Mouse (Mus musculus) MEL-GATA-1-ER (cell line): ENCODE results near the gene Paqr9.
"Not testable (repeated sequence)": the region's sequence is repeated elsewhere in the genome, so short reads cannot be mapped to it uniquely, and the experiment has no call there.

Source experiments
- DNase-seq: peaks from one replicate; pipeline ENCODE4 v3.0.0-alpha.2; 2012; ENCODE audit warnings: low read depth; ENCODE audit errors: extremely low read depth

Paqr9 gene

DNA sequence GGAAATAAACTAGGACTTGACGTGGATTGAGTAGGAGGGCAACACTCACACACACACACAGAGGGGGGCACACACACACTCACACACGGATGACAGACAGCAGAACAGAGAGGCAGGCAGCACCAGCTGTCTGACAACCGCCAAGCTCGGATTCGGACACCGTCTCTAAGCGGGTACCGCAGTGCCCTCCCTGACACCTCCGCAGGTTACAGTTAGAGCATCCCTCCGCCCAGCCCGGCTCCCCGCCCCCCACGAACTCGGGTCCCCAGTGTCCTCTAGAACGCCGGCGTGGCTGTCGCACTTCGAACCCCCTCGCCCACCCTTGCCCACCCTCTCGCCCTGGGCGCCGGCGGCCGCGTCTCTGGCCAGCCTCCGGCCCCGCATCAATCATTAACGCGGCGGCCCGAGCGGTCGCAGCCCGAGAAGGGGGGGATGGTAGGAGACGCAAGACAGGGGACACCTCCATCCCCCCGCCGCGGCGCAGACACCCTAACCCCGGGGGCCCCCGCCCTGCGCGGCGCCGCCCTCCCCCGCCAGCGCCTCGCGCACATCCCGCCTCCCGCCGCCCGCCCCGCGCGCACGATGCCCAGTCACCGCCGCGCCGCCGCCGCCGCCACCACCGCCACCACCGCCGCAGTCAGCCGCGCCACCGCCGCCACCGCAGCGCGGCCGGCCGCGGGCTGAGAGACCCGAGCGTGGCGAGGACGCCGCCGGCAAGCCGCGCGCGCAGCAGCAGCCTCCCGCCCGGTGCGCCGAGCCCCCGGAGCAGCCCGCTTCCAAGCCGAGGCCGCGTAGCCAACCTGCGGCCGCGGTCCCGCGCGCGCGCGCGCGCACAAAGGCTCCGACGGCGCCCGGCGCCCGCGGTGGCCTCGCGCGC lies at the start of gene Paqr9:
Gene Paqr9, plus strand, starts transcription at position 599 of the 877 bp plus-strand sequence.
- no peak for DNase-seq

DNA sequence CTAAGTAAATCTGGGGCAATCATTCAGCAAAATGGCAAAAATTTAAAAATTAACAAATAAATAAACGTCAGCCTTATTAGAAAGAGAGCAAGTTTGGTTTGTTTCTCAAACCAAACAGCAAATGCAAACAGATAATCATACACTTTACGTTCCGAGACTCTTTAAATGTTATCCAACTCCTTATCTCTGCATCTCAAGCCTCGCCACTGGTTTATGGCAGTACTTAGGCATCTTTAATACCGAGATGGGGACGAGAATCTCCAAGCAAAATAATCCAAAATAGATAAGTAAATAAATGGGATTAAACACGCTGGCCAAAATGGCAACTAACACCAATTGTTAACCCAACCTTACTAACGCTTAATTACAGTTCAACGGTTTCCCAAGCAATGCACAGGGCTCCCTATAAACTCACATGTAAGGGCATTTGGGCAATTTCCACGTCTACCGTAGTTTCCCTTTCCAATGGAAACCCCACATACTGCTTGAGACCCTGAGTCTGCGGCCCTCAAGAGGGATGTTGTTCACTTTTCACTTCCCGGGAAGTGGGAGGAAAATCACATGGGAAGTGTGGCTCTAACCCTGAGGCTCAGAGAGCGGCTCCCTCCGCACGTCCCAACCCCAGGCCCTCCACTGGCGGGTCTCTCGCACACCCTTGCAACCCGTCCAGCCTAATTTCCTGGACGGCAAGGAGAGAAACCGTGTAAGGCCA lies 48.6 kb upstream of the Paqr9 start:
- no peak for DNase-seq

DNA sequence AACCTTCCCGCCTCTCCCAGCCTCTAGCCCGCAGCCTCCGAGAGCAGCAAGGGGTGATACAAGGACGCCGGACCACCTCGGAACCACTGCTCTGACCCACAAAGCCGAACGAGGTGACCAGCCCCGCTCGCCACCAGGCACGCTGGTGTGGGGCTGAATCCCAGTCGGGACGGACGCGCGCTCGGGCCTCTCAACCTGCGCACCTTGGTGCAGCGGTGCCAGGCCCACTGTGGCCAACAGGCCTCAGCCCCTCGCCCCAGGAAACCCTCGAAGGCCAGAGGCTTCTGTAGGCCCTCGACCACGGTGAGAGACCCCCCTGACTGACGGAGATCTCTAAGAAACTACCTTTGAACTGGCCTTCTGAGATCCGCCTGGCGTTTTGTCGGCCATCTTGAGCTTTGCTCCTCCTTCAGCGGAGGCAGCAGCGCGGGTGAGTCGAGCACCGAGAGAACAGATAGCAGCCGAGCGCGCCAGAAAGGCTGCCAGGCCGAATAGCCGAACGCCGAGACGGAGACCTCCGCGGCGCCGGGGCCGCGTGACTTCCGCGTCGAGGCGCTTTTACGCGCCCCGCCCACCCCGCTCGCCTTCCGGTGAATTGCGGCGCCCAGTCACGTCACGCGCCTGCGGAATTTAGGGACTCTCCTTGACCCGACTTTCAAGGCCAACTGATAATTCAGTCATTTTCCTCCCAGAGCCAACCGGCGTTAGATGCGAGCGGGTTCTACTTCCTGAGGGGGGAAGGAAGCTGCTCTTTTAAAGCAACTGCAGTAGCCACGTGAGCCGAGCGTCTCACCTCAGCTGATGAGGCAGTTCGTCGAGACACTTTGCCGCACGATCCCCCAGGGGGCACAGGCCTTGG lies 47.8 kb upstream of the Paqr9 start, which contains the start of gene U2surp:
Gene U2surp, minus strand, starts transcription at position 525 of the 859 bp plus-strand sequence.
- DNase-seq: peak; percentile 95

DNA sequence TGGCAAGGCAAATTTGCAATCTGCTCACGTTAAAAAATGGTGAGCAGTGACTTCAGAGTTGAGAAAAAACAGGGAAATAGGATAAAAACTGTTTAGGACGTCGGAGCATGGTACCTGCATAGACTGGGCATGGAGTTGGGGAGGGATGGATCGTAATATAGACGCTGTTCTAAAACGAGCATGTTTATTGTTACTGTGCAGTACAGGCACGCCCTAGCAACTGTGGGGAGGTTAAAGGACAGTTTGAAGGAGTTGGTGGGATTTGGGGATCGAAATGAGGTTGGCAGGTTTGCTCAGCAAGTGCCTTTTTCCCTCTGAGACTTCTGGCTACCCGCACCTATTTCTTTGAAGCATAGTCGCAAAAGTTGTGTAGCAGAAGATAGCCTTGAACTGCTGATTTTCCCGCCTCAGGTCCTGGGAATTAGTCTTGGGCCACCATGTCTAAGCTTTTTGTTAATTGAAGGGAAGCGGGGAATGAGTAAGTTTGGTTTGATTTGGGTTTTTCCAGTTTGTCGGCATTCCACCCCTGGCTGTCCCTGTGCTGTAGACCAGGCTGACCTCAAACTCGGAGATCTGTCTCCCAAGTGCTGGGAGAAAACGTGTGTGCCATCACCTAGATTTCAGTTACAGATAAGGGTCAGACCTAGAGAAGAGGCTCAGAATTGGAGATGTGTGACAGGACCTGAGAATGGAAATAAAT lies 47.0 kb upstream of the Paqr9 start:
- DNase-seq: no peak

DNA sequence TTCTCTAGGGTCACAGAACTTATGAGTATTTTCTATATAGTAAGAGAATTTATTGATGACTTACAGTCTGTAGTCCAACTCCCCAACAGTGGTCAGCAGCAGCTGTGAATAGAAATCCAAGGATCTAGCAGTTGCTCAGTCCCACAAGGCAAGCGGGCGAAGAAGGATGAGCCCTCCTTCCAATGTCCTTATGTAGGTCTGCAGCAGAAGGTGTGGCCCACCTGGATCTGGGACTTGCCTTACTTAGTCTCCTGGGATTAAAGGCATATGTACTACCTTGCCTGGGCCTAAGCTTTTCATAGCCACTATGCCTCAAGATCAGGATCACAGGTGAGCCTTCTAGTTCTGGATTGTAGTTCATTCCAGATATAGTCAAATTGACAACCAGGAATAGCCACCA lies 45.7 kb upstream of the Paqr9 start:
- DNase-seq: no peak

DNA sequence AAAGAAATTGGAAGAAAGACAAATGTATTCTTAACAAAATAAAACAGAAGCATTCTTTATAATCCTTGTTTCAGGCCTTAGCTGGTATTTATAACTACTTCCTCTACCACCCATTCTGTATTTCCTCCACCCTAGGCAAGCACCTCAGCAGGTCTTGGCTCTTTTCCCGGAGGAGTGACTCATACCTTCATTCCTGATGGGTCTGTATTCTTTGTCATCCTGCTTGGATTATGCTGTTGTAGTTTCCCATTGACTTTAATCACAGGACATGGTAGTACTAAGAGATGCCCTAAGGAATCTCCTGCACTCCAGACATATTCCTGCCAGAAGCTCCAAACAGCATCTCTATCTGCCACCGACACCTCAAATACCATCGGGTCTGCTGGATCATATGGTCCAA lies 45.1 kb upstream of the Paqr9 start:
- not testable (repeated sequence) for DNase-seq

DNA sequence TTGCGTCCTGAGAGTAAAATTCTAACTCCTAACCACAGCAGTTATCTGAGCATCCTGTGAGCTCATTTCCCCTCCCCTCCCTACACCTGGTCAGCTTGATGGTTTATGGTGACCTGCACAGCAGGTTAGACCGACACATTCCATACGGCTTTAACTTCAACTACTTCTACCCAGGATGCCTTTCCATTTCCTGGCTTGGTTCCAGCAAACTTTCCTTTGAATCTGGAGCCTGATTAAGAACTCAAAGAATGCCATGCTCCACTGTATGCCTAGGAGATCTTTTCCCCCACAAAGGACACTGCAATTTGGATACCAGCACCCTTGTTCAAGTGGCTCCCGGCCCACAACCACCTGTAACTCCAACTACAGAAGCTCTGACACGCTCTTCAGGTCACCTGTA lies 38.9 kb upstream of the Paqr9 start:
- DNase-seq: no peak

DNA sequence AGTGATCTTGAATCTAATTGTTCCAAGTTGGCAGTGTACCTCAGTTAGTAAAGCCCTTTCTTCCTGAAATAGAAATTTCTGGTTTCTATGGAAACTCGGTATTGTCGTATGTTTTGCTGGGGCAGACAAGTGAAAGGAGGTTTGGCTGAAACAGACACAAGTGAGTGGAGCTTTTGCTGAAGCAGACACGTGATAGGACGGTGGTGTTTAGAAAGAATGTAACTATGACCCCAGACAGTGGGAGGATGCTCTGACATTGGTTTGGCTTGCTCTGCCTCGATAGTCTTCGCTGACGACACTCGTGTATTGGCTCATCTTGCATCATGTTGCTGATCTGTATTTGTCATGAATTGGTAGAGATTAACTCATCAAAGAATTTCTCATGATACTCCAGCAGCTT lies 38.4 kb upstream of the Paqr9 start:
- DNase-seq: no peak

DNA sequence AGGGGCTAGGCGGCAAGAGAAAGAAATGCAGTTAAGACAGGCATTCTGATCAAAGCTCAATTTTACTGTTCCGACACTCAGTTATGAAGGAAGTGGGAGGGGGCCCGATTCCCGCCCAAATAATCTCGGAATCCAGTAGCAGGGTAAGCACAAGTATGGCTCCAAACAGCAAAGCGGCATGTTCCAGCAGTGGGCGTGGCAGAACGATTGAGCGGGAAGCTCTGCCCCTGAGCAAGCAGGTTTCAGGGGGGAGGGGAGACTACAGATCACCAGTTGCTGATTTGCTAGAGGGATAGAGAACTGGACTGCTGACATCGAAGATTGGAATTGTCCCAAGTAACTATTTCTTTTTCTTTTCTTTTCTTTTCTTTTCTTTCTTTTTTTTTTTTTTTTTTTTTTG lies 37.9 kb upstream of the Paqr9 start:
- DNase-seq: no peak

DNA sequence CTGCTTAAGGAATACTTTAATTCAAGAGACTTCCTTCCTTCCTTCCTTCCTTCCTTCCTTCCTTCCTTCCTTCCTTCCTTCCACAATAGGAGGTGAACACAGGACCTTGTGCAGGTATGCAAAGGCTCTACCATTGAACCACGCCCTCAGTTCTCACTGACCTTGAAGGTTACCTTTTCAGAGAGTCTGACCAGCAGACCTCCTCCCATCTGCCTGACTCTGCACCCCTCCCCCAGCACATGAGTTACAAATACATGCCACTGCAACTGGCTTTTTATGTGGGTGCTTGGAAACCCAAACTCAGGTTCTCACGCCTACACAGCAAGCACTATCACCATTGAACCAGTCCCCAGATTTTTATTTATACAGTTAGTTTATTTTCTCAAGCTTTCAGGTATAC lies 36.9 kb upstream of the Paqr9 start:
- DNase-seq: no peak

DNA sequence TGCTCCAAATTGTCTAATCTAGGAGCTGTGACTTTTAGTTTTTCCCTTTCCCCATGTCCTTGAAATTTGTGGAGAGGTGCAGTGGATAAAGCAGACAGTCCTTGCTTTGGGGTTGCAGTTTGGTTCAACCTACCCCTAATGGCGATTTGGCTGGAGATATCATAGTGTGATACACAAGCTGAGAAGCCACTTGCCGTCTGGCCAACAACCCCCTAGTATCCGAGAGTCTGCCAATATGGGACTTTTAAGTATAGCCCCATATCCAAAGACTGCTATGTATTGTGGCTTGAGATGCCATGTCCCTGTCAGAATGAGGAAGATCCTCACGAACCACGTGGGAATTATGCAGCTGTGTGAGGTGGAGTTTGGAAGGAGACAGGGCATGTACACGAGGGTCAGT lies 34.1 kb upstream of the Paqr9 start:
- DNase-seq: no peak

DNA sequence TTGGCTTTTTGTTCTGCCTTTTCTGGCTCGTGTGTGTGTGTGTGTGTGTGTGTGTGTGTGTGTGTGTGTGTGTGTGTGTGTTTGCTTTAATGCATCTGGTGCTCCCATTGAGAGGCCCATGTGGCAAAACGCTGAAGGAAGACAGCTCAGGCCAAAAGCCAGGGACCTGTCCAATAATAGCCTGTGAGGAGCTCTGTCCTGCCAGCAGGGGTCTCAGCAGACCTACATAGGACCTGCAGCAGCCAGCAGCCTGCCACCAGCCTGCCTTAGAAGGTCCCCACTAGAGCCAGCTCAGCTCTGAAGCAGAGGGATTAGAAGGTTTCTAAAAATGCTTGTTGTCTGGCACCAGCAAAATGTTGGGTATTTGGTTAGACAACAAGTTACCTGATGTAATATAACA lies 33.5 kb upstream of the Paqr9 start:
- no peak for DNase-seq

DNA sequence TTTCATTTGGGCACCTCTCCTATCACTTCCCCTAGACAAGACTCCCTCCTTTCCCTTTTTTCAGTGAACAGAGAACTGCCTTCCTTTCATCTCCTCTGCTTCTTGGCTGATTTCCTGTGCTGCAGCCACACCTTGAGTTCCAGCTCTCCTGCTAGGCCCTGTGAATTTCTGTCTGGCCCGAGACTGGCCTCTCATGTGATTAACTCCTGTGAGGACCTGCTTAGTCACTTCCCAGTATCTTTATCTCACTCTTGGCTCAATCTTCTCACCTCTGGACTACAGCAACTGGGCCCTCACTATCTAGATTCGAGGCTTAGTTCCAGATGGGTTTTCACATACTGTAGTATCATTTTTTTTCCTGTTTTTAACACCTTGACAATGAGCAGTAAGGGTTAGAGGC lies 31.8 kb upstream of the Paqr9 start:
- no peak for DNase-seq

DNA sequence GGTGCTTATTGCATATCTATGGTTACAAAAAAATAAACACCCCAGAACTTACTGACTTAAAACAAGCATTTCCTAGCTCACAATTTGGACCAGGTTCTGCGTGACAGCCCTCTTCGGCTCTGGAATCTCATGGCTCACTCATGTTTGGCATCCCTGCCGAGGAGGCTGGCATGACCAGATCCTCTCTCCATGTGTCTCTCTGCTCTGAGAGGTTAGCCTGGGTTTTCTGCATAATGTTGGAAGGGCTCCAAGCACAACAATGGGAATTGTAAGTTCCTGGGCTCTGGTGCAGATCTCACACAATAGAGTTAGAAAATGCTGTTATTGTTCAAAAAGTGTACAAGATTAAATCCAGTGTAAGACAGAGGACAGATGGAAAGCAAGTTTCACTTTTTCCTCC lies 28.3 kb upstream of the Paqr9 start:
- no peak for DNase-seq

DNA sequence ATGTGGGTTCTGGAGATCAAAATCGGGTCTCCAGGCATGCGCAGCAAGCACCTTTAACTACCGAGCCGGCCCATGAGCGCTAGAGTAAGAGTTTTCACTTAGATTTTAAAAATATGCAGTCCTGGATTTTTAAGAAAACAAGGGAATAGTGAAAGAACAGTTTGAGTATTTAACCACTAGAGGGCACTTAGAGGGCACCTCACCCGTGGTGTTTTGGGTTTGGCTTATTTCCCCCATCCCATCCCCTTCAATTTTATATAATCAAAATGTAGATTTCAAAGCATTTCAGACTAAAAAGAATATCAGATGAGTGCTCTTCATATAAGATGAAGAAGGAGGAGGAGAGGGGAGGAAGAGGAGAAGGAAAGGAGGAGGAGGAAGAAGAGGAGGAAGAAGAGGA lies 25.6 kb upstream of the Paqr9 start:
- no peak for DNase-seq

DNA sequence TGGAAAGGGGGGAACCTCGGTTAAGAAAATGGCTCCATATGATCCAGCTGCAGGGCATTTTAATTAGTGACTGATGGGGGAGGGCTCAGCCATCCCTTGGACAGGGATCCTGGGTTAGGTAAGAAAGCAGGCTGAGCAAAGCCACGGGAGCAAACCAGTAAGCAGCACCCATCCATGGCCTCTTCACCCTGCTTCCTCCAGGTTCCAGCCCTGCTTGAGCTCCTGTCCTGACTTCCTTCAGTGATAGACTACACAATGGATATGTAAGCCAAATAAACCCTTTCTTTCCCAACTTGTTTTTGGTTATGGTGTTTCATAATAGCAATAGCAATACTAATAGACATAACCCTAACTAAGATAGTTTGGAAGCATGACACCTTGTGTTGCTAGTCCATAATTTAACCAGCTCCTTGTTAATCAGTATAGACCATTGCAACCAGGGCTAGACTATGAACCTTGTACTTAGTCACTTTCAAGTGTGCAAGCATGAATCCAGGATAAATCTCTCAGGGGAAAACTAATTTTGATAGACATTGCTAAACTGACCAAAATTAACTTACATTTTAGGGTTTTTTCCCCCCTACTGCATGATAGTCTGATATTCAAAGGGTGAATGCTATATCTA lies 20.2 kb upstream of the Paqr9 start:
- no peak for DNase-seq

DNA sequence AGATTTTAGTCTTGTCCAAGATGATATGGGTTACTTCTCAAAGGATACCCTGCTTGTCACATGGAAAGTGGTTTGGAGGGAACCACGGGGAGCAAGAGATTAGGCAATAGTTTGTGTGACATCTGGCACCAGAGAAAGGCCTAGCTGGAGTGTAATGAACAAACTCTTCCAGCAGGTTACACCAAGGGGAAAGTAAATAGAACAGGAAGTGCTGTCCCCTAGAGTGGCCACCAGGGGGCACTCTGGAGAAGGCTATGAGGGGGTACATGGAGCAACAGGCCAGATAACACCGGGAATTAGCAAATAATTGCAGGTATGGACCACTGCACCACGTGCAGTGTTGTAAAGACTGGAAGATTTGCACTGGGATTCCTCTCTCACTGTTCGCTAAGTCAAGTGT lies 19.0 kb upstream of the Paqr9 start:
- DNase-seq: no peak

DNA sequence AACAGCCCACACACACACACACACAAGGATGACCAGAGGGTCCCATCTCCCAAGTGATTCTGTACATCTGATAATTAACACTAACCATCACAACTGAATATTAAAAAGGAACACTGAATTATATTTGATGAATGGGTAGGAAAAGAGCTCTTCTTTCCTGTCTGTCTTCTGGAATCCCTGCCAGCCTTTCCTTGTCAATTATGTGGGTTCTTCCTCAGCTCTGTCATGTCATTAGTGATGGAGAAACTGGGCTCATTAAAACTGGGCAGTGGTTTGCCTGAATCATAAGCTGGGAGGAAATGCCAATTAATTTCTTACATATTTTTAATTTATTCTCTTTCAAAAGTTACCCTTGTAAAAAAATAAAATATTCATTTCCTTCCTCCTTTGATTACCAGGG lies 18.2 kb upstream of the Paqr9 start:
- DNase-seq: no peak

DNA sequence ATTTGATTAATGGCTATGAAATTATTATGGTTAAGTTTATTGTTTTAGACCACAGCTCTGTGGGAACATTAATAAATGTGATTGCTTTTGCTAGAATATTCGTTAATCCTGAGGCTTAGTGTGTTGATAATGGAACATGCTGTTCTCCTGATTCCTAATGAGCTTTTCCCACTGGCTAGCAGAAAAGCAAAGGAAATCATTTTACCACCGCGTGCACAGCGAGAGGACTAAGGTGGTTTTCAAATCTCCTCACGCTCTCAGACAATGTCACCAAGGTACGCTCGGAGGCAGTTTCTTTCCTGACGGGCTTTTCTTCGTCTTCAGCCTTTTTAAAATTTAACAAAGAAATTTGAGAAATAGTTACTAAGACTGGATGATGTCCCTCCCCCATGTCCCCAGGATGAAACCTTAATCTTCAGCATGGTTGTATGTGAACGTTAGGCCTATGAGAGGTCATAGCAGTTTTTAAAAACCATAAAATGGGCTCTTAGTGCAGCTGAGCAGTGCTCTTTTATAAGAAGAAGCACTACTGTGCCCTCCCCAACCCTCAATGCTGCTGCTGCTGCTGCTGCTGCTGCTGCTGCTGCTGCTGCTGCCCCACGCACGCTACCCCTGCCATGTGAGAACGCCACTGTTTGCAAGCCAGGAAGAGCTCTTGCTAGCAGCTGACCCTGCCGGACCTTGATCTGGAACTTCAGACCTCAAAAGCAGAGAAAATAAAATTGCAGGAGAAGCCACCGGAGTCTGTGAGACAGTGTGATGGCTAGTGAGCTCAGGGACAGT lies 17.6 kb upstream of the Paqr9 start:
- no peak for DNase-seq

DNA sequence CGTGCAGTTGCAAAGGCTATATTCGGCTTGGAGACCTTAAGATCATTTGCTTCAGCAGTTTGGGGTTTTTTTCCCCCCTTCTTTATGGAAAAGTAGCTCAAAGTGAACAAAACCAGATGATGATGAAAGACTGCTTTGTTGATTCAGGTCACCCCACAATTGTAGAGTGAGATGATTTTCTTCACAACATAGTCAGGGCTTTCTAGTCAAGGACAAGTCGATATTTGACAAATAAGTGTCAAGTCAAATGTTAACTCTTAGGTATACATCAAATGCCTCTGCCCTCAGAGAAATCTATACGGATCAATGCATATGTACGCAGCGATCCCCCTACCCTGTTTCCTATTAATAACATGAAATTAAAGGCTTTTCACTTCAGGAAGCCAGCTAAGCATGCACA lies 17.0 kb upstream of the Paqr9 start:
- DNase-seq: no peak
